Mouse (Mus musculus) hindbrain, embryonic 16.5 days (tissue): Measurements from ENCODE around the gene Slco3a1. TPM values are rescaled to one million over a fixed set of nuclear protein-coding genes. Genes with fewer than 3 reads are reported as not detected.
"Not testable (repeated sequence)": the region's sequence is repeated elsewhere in the genome, so short reads cannot be mapped to it uniquely, and the experiment has no call there.

Experiments used
- ATAC-seq: fragments of 200-750 bp; cut with Nextera tagmentation; 2 replicates; pipeline ENCODE4 v1.8.0; 2017; ENCODE audit warnings: moderate TSS enrichment, moderate library complexity
- H3K27ac ChIP-seq: fragments of 300-500 bp; sonication (generic); 2 replicates; pipeline ENCODE4 v1.5.1; 2014; ENCODE audit warnings: low read depth, mild to moderate bottlenecking, control low read depth, low read length, moderate library complexity
- H3K27me3 ChIP-seq: fragments of 300-500 bp; sonication (generic); replicated peaks from 2 replicates; pipeline ENCODE4 v1.6.1; 2014; ENCODE audit warnings: low read length; ENCODE audit not compliant: control insufficient read depth, insufficient read depth
- H3K36me3 ChIP-seq: fragments of 300-500 bp; sonication (generic); 2 replicates; pipeline ENCODE4 v1.6.1; 2014; ENCODE audit warnings: mild to moderate bottlenecking, low read length, moderate library complexity, mixed read lengths; ENCODE audit not compliant: control insufficient read depth, insufficient read depth
- H3K4me1 ChIP-seq: fragments of 300-500 bp; sonication (generic); 2 replicates; pipeline ENCODE4 v1.6.1; 2014; ENCODE audit warnings: low read depth, low read length; ENCODE audit not compliant: control insufficient read depth, insufficient read depth
- H3K4me2 ChIP-seq: fragments of 300-500 bp; sonication (generic); 2 replicates; pipeline ENCODE4 v1.6.1; 2014; ENCODE audit warnings: mild to moderate bottlenecking, low read length, control low read depth, moderate library complexity
- H3K4me3 ChIP-seq: fragments of 300-500 bp; sonication (generic); 2 replicates; pipeline ENCODE4 v1.5.1; 2014; ENCODE audit warnings: mild to moderate bottlenecking, low read length, control low read depth, moderate library complexity
- H3K9ac ChIP-seq: fragments of 300-500 bp; sonication (generic); 2 replicates; pipeline ENCODE4 v1.6.1; 2014; ENCODE audit warnings: low read depth, mild to moderate bottlenecking, control low read depth, low read length, moderate library complexity
- H3K9me3 ChIP-seq: fragments of 300-500 bp; sonication (generic); 2 replicates; pipeline ENCODE4 v1.6.1; 2014; ENCODE audit warnings: mild to moderate bottlenecking, low read length, moderate library complexity; ENCODE audit not compliant: control insufficient read depth
- WGBS: fragments of 180-500 bp; shearing (Covaris S2); extraction: QIAGEN DNeasy Blood & Tissue Kit; methylation state at CpG from one replicate; pipeline ENCODE4 v1.1.7; 2014; 5-methylcytosine and 5-hydroxymethylcytosine counted together
- polyA plus RNA-seq: library from polyadenylated mRNA; unstranded; fragments of >200 nt; fragmentation: Nextera tagmentation; extraction: Ambion mirVana; gene quantifications from 2 replicates; pipeline ENCODE4 v1.2.1, GENCODE M21; 2015

Gene Slco3a1
- polyA plus RNA-seq, 1 experiment from 2014 or later = 18.9 TPM

- Histone ChIP-seq H3K9ac (no peak overlapping the region), H3K9me3 (no peaks in the 10 kb centered on the region), H3K36me3 (no peaks in the 10 kb centered on the region), H3K4me3 (no peak overlapping the region), H3K27me3 (no peaks in the 10 kb centered on the region), H3K4me1 (peaks cover 8% of the 10 kb centered on the region), H3K27ac (no peak overlapping the region), H3K4me2 (no peak overlapping the region)
- 79% methylated on average over 2 of the region's 2 CpGs for WGBS
- ATAC-seq = no peak
These were observed 131.8 kb downstream of the Slco3a1 start for GRCm38 (mm10) chr7:74422731-74423130.

- no peaks in the 10 kb centered on the region for H3K9me3 ChIP-seq
- H3K27ac ChIP-seq = no peak overlapping the region
- 0 out of 2 replicates have a peak, but pooled peaks have one; percentile 15 for ATAC-seq
- H3K27me3 ChIP-seq = no peaks in the 10 kb centered on the region
- no peak overlapping the region for H3K4me2 ChIP-seq
- no peak overlapping the region for H3K4me3 ChIP-seq
- no peaks in the 10 kb centered on the region for H3K36me3 ChIP-seq
- peaks cover 8% of the 10 kb centered on the region for H3K4me1 ChIP-seq
- 61% methylated on average over 13 of the region's 13 CpGs for WGBS
- H3K9ac ChIP-seq = no peak overlapping the region
These were observed 132.6 kb downstream of the Slco3a1 start for GRCm38 (mm10) chr7:74422002-74422401.

- 66% methylated on average over 2 of the region's 2 CpGs for WGBS
- Histone ChIP-seq H3K9me3 (no peaks in the 10 kb centered on the region), H3K27me3 (no peaks in the 10 kb centered on the region), H3K4me1 (peaks cover 8% of the 10 kb centered on the region), H3K27ac (no peak overlapping the region), H3K4me2 (no peak overlapping the region), H3K36me3 (no peaks in the 10 kb centered on the region), H3K9ac (no peak overlapping the region), H3K4me3 (no peak overlapping the region)
- no peak for ATAC-seq
These were observed 133.0 kb downstream of the Slco3a1 start for GRCm38 (mm10) chr7:74421591-74421990.

- WGBS = 93% methylated on average over 4 of the region's 4 CpGs
- no peaks in the 10 kb centered on the region for H3K9me3 ChIP-seq
- no peak overlapping the region for H3K9ac ChIP-seq
- no peaks in the 10 kb centered on the region for H3K27me3 ChIP-seq
- no peak overlapping the region for H3K4me2 ChIP-seq
- H3K36me3 ChIP-seq = no peaks in the 10 kb centered on the region
- no peak for ATAC-seq
- H3K27ac ChIP-seq = no peak overlapping the region
- peaks cover 8% of the 10 kb centered on the region for H3K4me1 ChIP-seq
- H3K4me3 ChIP-seq = no peak overlapping the region
These were observed 134.9 kb downstream of the Slco3a1 start for GRCm38 (mm10) chr7:74419706-74420105.

GRCm38 (mm10) chr7:74417009-74417408, 137.6 kb downstream of the Slco3a1 start:
- no peaks in the 10 kb centered on the region for H3K9me3 ChIP-seq
- H3K4me2 ChIP-seq = no peak overlapping the region
- WGBS = 62% methylated on average over 6 of the region's 6 CpGs
- H3K9ac ChIP-seq = no peak overlapping the region
- no peaks in the 10 kb centered on the region for H3K36me3 ChIP-seq
- no peak for ATAC-seq
- no peak overlapping the region for H3K27ac ChIP-seq
- peaks cover 6% of the 10 kb centered on the region for H3K4me1 ChIP-seq
- H3K27me3 ChIP-seq = no peaks in the 10 kb centered on the region
- no peak overlapping the region for H3K4me3 ChIP-seq

- H3K27me3 ChIP-seq = no peaks in the 10 kb centered on the region
- H3K9me3 ChIP-seq = no peaks in the 10 kb centered on the region
- H3K36me3 ChIP-seq = no peaks in the 10 kb centered on the region
- no peak overlapping the region for H3K4me3 ChIP-seq
- 82% methylated on average over 6 of the region's 6 CpGs for WGBS
- no peak for ATAC-seq
- H3K4me1 ChIP-seq = peaks cover 6% of the 10 kb centered on the region
- no peak overlapping the region for H3K4me2 ChIP-seq
- H3K27ac ChIP-seq = no peak overlapping the region
- H3K9ac ChIP-seq = no peak overlapping the region
These were observed 139.3 kb downstream of the Slco3a1 start for GRCm38 (mm10) chr7:74415241-74415640.

GRCm38 (mm10) chr7:74413738-74414716, 140.6 kb downstream of the Slco3a1 start:
- Histone ChIP-seq H3K27me3 (no peaks in the 10 kb centered on the region), H3K9ac (no peak overlapping the region), H3K4me1 (peaks cover 6% of the 10 kb centered on the region), H3K4me2 (no peak overlapping the region), H3K36me3 (no peaks in the 10 kb centered on the region), H3K4me3 (no peak overlapping the region), H3K9me3 (no peaks in the 10 kb centered on the region), H3K27ac (no peak overlapping the region)
- ATAC-seq = no peak
- 47% methylated on average over 9 of the region's 9 CpGs for WGBS

- Histone ChIP-seq H3K27ac (no peak overlapping the region), H3K4me1 (peaks cover 9% of the 10 kb centered on the region), H3K4me2 (no peak overlapping the region), H3K4me3 (no peak overlapping the region), H3K27me3 (no peaks in the 10 kb centered on the region), H3K9me3 (no peaks in the 10 kb centered on the region), H3K9ac (no peak overlapping the region), H3K36me3 (no peaks in the 10 kb centered on the region)
- ATAC-seq = peak; percentile 56; the same call in 1 of the 2 replicates
- WGBS = 54% methylated on average over 13 of the region's 13 CpGs
These were observed 145.8 kb downstream of the Slco3a1 start for GRCm38 (mm10) chr7:74408601-74409323.

- H3K4me2 ChIP-seq, H3K27me3 ChIP-seq, H3K9me3 ChIP-seq, ATAC-seq, H3K36me3 ChIP-seq, H3K4me1 ChIP-seq, H3K4me3 ChIP-seq, H3K9ac ChIP-seq, H3K27ac ChIP-seq: not testable (repeated sequence)
These were observed 146.7 kb downstream of the Slco3a1 start for GRCm38 (mm10) chr7:74407851-74408250.
